Mouse (Mus musculus) cerebellum, adult 18-20 months (tissue): ENCODE data around the gene Stard3.

ENCODE experiments used
- DNase-seq, 2 experiments: peaks; one replicate each; pipeline ENCODE4 v3.0.0; 2021

Stard3 gene

GRCm38 (mm10) chr11:98400816-98401215 is 42.6 kb downstream of the Stard3 start:
- DNase-seq, result no peak

- no peak for DNase-seq
These were observed 48.5 kb downstream of the Stard3 start for GRCm38 (mm10) chr11:98406621-98407020.

GRCm38 (mm10) chr11:98408872-98409271 is 50.7 kb downstream of the Stard3 start:
- no peak for DNase-seq

GRCm38 (mm10) chr11:98409341-98409822 is 51.2 kb downstream of the Stard3 start:
- no peak for DNase-seq

GRCm38 (mm10) chr11:98412273-98412796 is 54.2 kb downstream of the Stard3 start, which contains the start of gene Erbb2:
Erbb2 (plus strand) TSS chr11:98412470.
- DNase-seq, result no peak

- DNase-seq, result no peak
These were observed 54.7 kb downstream of the Stard3 start for GRCm38 (mm10) chr11:98412797-98413301.

- DNase-seq, result no peak
These were observed 55.6 kb downstream of the Stard3 start for GRCm38 (mm10) chr11:98413731-98414130.

GRCm38 (mm10) chr11:98414162-98414561 is 56.0 kb downstream of the Stard3 start:
- no peak for DNase-seq

- no peak for DNase-seq
These were observed 58.9 kb downstream of the Stard3 start for GRCm38 (mm10) chr11:98417074-98417473.

- no peak for DNase-seq
These were observed 60.1 kb downstream of the Stard3 start for GRCm38 (mm10) chr11:98418273-98418672.

- no peak for DNase-seq
These were observed 60.9 kb downstream of the Stard3 start for GRCm38 (mm10) chr11:98418939-98419547.

- no peak for DNase-seq
These were observed 68.4 kb downstream of the Stard3 start for GRCm38 (mm10) chr11:98426592-98426991.

- DNase-seq, result no peak
These were observed 70.3 kb downstream of the Stard3 start for GRCm38 (mm10) chr11:98428436-98428835.
